32 mouse cellular contexts compared by ENCODE assay signal in the genomic region with DNA sequence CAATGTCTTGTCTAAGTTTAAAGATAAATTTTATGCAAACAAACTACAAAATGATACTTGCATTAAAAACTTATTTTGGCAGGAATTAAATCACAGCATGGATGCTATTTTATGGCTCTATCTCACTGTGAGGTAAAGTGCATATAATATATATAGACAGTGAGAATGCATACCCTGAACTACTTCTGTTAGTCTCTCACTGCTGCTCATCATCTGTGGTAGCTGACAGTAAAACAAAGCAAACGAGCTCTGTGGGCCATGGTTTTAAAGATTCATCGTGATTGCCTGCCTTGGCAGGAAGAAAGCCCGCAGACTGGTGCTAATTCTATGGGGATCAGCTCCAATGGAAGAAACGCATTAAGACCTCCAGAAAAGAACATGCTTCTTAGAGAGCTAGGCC.
DNase-seq lines count a peak whose midpoint lies in the region; ATAC-seq and TF ChIP-seq lines count a peak whose summit lies in the region.
"Had no signal": no experiment of that assay in that cellular context is flagged by ENCODE, and none has a peak within 500 bp of the region (broad histone marks: within the 10 kb centered on the region; RNA-seq: fewer than 3 reads in every experiment).

No protein-coding gene starts in this region.

- H3K4me2 ChIP-seq in forebrain, postnatal 0 days (ENCODE audit: low read depth), result no peak overlapping the region
- no peak overlapping the region for H3K4me2 ChIP-seq in limb, embryonic 13.5 days (replicated peaks)
- no peak overlapping the region for H3K4me2 ChIP-seq in embryonic facial prominence, embryonic 12.5 days (replicated peaks)
- no peak overlapping the region for H3K4me2 ChIP-seq in midbrain, embryonic 13.5 days (replicated peaks)
- H3K4me2 ChIP-seq: forebrain, embryonic 15.5 days; heart, embryonic 13.5 days; hindbrain, embryonic 14.5 days had no signal

- no peak for TF ChIP-seq CTCF in forebrain, postnatal 0 days (IDR thresholded peaks at IDR 0.05; ENCODE audit: low read depth)
- no peak for TF ChIP-seq CTCF in brain, embryonic 14.5 days (IDR thresholded peaks at IDR 0.05; ENCODE audit: borderline replicate concordance, extremely low read depth, insufficient read depth, insufficient read length)

- peak; percentile 75 for ATAC-seq in forebrain, postnatal 0 days
- no peak for ATAC-seq in limb, embryonic 13.5 days (ENCODE audit: low FRiP score, low read depth)
- no peak for ATAC-seq in embryonic facial prominence, embryonic 12.5 days (ENCODE audit: insufficient number of reproducible peaks, insufficient read depth, low FRiP score, low TSS enrichment)
- no peak for ATAC-seq in midbrain, embryonic 13.5 days
- ATAC-seq: forebrain, embryonic 15.5 days; hindbrain, postnatal 0 days; inflammation-experienced regulatory T-cells, adult 6 months; intestine, embryonic 16.5 days; Patski had no signal

- H3K9me3 ChIP-seq in forebrain, postnatal 0 days (ENCODE audit: low read length), result no peaks in the 10 kb centered on the region
- no peaks in the 10 kb centered on the region for H3K9me3 ChIP-seq in forebrain, embryonic 10.5 days
- H3K9me3 ChIP-seq in limb, embryonic 13.5 days, result no peaks in the 10 kb centered on the region
- no peaks in the 10 kb centered on the region for H3K9me3 ChIP-seq in limb, embryonic 10.5 days (replicated peaks)
- H3K9me3 ChIP-seq in embryonic facial prominence, embryonic 12.5 days, result no peaks in the 10 kb centered on the region
- H3K9me3 ChIP-seq in midbrain, embryonic 13.5 days, result no peaks in the 10 kb centered on the region
- H3K9me3 ChIP-seq: forebrain, embryonic 15.5 days; heart, embryonic 10.5 days; heart, embryonic 13.5 days had no signal

- no peak for TF ChIP-seq POLR2A in brain, embryonic 14.5 days (IDR thresholded peaks at IDR 0.05; ENCODE audit: borderline replicate concordance, extremely low read depth, insufficient read depth, insufficient read length, poor library complexity, severe bottlenecking)

- WGBS in forebrain, postnatal 0 days, result 32% methylated on average over 4 of the region's 4 CpGs
- 75% methylated on average over 4 of the region's 4 CpGs for WGBS in forebrain, embryonic 10.5 days
- WGBS in limb, embryonic 13.5 days, result 34% methylated on average over 4 of the region's 4 CpGs
- 58% methylated on average over 4 of the region's 4 CpGs for WGBS in limb, embryonic 10.5 days
- WGBS in embryonic facial prominence, embryonic 12.5 days, result 49% methylated on average over 4 of the region's 4 CpGs
- WGBS in midbrain, embryonic 13.5 days, result 47% methylated on average over 4 of the region's 4 CpGs

- no peaks in the 10 kb centered on the region for H3K36me3 ChIP-seq in forebrain, postnatal 0 days (ENCODE audit: insufficient read depth)
- no peaks in the 10 kb centered on the region for H3K36me3 ChIP-seq in forebrain, embryonic 10.5 days (replicated peaks)
- H3K36me3 ChIP-seq in limb, embryonic 13.5 days, result no peaks in the 10 kb centered on the region
- no peaks in the 10 kb centered on the region for H3K36me3 ChIP-seq in limb, embryonic 10.5 days
- H3K36me3 ChIP-seq in embryonic facial prominence, embryonic 12.5 days, result no peaks in the 10 kb centered on the region
- H3K36me3 ChIP-seq in midbrain, embryonic 13.5 days, result no peaks in the 10 kb centered on the region
- H3K36me3 ChIP-seq: forebrain, embryonic 15.5 days; G1E; heart, embryonic 10.5 days; heart, embryonic 13.5 days had no signal

- no peaks in the 10 kb centered on the region for H3K4me1 ChIP-seq in forebrain, postnatal 0 days (ENCODE audit: insufficient read depth)
- H3K4me1 ChIP-seq in forebrain, embryonic 10.5 days, result peaks cover 4% of the 10 kb centered on the region; the same call in 1 of the 2 replicates
- peaks cover 12% of the 10 kb centered on the region for H3K4me1 ChIP-seq in limb, embryonic 13.5 days
- peaks cover 41% of the 10 kb centered on the region for H3K4me1 ChIP-seq in limb, embryonic 10.5 days
- peaks cover 8% of the 10 kb centered on the region; the same call in 1 of the 2 replicates for H3K4me1 ChIP-seq in embryonic facial prominence, embryonic 12.5 days
- H3K4me1 ChIP-seq in midbrain, embryonic 13.5 days (replicated peaks), result peaks cover 7% of the 10 kb centered on the region
- H3K4me1 ChIP-seq: forebrain, embryonic 15.5 days; heart, embryonic 10.5 days; heart, embryonic 13.5 days had no signal

- H3K27ac ChIP-seq in forebrain, postnatal 0 days (ENCODE audit: low read depth, low read length), result no peak overlapping the region
- no peak overlapping the region for H3K27ac ChIP-seq in forebrain, embryonic 10.5 days
- H3K27ac ChIP-seq in limb, embryonic 13.5 days, result peak overlapping the region; percentile 17; the same call in 1 of the 2 replicates
- H3K27ac ChIP-seq in limb, embryonic 10.5 days, result no peak overlapping the region
- peak overlapping the region; percentile 12; the same call in 1 of the 2 replicates for H3K27ac ChIP-seq in embryonic facial prominence, embryonic 12.5 days
- H3K27ac ChIP-seq in midbrain, embryonic 13.5 days, result no peak overlapping the region
- H3K27ac ChIP-seq: forebrain, embryonic 15.5 days; heart, embryonic 10.5 days; heart, embryonic 13.5 days; hindbrain, embryonic 14.5 days; hindbrain, postnatal 0 days had no signal

- DNase-seq in forebrain, postnatal 0 days, result peak; percentile 26
- no peak for DNase-seq in forebrain, embryonic 10.5 days (ENCODE audit: extremely low spot score, low spot score)
- DNase-seq in limb, embryonic 10.5 days (ENCODE audit: low spot score), result no peak
- peak; percentile 34 for DNase-seq in brain, embryonic 14.5 days (ENCODE audit: low read depth)
- no peak for DNase-seq in gastrocnemius, postnatal 4 days (ENCODE audit: low spot score in 2 of 2)
- DNase-seq: adrenal gland, postnatal 10 days; adrenal gland, postnatal 36 days; B cell, adult 2 months; cerebellum, adult 11 months; cerebellum, adult 2 months; cerebellum, adult 9-11 months; cerebellum, postnatal 25 days; gastrocnemius, postnatal 10 days; gastrocnemius, postnatal 36 days; heart, adult 18-20 months; heart, postnatal 14 days; heart, postnatal 4 days; kidney, adult 18-20 months had no signal

- no peak overlapping the region for H3K4me3 ChIP-seq in forebrain, postnatal 0 days (ENCODE audit: low read depth, low read length)
- H3K4me3 ChIP-seq in forebrain, embryonic 10.5 days, result no peak overlapping the region
- no peak overlapping the region for H3K4me3 ChIP-seq in limb, embryonic 13.5 days
- H3K4me3 ChIP-seq in limb, embryonic 10.5 days, result no peak overlapping the region
- no peak overlapping the region for H3K4me3 ChIP-seq in embryonic facial prominence, embryonic 12.5 days
- H3K4me3 ChIP-seq in midbrain, embryonic 13.5 days (replicated peaks), result no peak overlapping the region
- H3K4me3 ChIP-seq: erythroblast, embryonic 14.5 days; forebrain, embryonic 15.5 days; heart, embryonic 10.5 days; heart, embryonic 13.5 days had no signal

- no peaks in the 10 kb centered on the region for H3K27me3 ChIP-seq in forebrain, postnatal 0 days (ENCODE audit: insufficient read depth, low read length)
- no peaks in the 10 kb centered on the region for H3K27me3 ChIP-seq in forebrain, embryonic 10.5 days (ENCODE audit: poor library complexity, severe bottlenecking)
- H3K27me3 ChIP-seq in limb, embryonic 13.5 days, result no peaks in the 10 kb centered on the region
- H3K27me3 ChIP-seq in limb, embryonic 10.5 days (ENCODE audit: low read depth, poor library complexity, severe bottlenecking), result no peaks in the 10 kb centered on the region
- no peaks in the 10 kb centered on the region for H3K27me3 ChIP-seq in embryonic facial prominence, embryonic 12.5 days
- H3K27me3 ChIP-seq in midbrain, embryonic 13.5 days, result no peaks in the 10 kb centered on the region
- H3K27me3 ChIP-seq: CH12.LX; forebrain, embryonic 15.5 days; heart, embryonic 13.5 days; Patski had no signal

- H3K9ac ChIP-seq in forebrain, postnatal 0 days, result no peak overlapping the region
- H3K9ac ChIP-seq in limb, embryonic 13.5 days, result no peak overlapping the region
- no peak overlapping the region for H3K9ac ChIP-seq in embryonic facial prominence, embryonic 12.5 days
- no peak overlapping the region for H3K9ac ChIP-seq in midbrain, embryonic 13.5 days (replicated peaks)
- H3K9ac ChIP-seq: forebrain, embryonic 15.5 days; heart, embryonic 13.5 days; hindbrain, embryonic 14.5 days had no signal

Comparison
In these comparisons a context has a peak if more than half of its experiments do, and no peak if none do; other contexts are left out.
1. DNase-seq: peak in forebrain, postnatal 0 days (single experiment) and brain, embryonic 14.5 days (single experiment); none in forebrain, embryonic 10.5 days (single experiment), limb, embryonic 10.5 days (single experiment) and gastrocnemius, postnatal 4 days (0 of 2).
2. H3K27ac ChIP-seq: peak in limb, embryonic 13.5 days (single experiment) and embryonic facial prominence, embryonic 12.5 days (single experiment); none in forebrain, postnatal 0 days (single experiment), forebrain, embryonic 10.5 days (single experiment), limb, embryonic 10.5 days (single experiment) and midbrain, embryonic 13.5 days (single experiment).